Mouse (Mus musculus): ENCODE data around the gene Ptpn9.
"Not testable (repeated sequence)": the region's sequence is repeated elsewhere in the genome, so short reads cannot be mapped to it uniquely, and the experiment has no call there.

Ptpn9 gene

DNA sequence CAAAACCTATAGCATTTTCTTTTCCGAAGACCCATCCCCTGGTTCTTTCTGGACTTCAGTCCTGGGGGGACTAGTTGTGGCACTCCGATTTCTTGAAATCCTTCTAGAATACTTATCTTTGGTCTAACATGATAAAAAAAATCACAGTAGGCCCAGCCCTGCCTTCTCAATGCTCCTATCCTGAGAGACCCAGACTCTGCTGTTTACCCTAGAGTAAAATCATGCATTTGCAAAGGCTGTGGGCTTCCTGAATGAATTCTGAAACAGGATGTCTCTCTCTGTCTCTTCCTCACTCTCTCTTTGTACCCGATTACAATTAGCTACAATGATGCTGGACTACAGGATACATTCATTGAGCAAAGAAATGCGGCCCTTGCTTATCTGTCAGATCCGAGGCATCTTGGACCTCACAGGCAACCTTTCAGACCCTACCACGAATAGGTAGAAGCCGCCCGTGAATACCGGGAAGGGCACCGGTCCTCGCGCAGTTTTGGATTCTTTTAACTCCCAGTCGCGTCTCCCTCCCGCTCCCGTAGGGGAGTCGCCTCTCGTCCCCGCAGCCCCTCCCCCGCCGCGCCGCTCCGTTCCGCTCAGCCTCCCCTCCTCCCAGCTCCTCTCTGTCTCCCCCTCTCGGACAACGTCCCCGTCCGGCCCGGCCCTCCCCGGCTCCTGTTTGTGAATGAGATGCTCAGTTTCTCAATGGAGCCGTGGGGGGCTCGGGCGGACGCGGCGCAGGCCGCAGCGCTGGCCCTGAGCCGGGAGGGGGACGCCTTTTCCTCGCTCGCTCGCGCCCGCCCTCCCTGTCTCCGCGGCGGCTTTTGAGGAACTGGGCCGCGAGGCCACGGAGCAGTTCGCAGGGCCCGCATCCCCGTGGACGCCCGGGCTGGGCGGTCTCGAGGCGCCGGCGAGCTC lies at the start of gene Ptpn9:
TSS of gene Ptpn9 (plus strand) at position 638 of the 912 bp plus-strand sequence.
- peak; percentile 80 for DNase-seq (ENCODE audit: low spot score)

DNA sequence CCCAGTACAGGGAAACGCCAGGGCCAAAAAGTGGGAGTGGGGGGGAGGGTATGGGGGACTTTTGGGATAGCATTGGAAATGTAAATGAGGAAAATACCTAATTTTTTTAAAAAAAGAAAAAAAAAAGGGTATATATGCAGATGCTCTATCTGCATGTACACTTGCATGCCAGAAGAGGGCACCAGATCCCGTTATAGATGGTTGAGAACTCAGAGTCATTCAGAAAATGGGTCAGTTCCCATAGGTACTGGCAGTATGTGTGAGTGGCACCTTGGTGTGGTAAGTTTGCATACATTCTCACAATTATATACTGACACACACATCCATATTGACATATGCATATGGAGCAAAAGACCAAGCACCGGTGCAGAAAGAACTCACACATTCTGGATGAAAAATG lies 47.2 kb upstream of the Ptpn9 start:
- not testable (repeated sequence) for DNase-seq (ENCODE audit: low spot score)

DNA sequence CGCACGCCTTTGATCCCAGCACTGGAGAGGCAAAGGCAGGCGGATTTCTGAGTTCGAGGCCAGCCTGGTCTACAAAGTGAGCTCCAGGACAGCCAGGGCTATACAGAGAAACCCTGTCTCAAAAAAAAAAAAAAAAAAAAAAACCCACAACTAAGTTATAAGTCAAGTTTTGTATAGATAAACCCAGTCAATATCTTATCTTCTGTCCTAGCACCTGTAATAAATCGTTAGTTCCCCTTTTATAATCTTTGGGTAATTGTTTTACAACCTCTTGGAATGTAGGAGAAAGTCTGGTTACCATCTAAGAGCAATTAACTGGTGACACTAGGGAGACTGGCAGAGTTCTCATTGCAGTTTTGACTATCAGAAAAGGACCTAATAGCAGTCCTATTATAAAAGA lies 46.0 kb upstream of the Ptpn9 start:
- not testable (repeated sequence) for DNase-seq (ENCODE audit: low spot score)

DNA sequence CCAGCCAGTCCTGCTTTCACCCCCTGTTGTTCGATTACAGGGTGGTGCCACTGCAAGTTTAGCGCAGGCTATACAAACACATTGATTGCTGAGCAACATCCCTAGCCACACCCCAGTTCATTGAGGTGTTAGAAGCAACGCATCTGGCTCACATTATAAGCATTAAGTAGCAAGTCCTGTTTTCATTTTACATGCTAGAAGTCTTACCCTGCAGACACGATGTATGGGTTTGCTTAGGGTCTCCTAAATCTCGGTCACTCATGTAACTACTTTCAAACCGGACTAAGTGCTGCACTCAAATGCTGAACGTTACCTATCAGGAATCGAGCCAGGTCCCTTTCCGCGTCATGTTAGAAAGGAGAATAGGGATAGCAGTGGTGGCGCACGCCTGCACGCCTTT lies 45.0 kb upstream of the Ptpn9 start:
- no peak for DNase-seq (ENCODE audit: low spot score)

DNA sequence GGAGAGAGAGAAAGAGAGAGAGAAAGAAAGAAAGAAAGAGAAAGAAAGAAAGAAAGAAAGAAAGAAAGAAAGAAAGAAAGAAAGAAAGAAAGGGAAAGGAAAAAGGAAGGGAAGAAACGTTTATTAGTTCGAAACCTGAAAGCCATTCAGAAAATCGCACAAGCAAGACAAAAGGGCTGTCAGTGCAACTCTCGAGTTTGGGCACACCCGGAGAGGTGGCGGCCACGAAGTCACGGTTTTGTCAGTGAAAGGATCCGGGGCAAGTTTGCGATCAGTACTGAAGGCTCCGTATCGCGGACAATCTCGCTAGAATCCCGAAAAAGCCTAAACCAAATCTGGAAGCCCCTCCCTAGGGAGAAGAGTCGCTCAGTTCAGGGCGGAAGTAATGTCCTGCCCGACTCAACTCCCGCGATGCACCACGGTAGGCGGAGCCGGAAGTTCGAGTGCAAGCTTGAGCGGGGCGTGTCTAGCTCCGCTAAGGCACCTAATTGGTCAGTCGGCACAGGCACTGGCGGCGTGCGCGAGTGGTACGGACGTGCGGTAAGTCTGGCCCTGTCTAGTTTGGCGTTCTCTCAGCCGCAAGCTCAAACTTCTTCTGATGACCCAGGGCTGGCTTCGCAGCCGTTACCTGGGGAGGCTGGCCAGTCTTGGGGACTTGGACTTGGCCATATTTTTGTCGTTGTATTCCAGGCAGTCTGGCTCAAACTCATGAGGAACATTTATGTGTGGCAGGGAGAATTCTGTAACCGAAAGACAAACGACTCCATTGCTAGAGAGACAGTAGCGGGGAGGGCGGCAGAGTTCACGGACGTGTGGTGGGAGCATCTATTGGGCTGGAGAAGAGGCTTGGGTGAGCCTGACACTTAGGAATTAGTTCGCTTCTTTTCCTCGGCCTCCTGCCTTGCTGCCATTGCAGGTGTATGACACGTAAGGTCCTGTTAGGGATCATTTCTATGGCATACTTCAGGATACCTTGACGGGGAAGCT lies 44.0 kb upstream of the Ptpn9 start, which contains the start of gene Snupn:
TSS of gene Snupn (plus strand) at position 465 of the 987 bp plus-strand sequence.
- peak; percentile 95 for DNase-seq (ENCODE audit: low spot score)

DNA sequence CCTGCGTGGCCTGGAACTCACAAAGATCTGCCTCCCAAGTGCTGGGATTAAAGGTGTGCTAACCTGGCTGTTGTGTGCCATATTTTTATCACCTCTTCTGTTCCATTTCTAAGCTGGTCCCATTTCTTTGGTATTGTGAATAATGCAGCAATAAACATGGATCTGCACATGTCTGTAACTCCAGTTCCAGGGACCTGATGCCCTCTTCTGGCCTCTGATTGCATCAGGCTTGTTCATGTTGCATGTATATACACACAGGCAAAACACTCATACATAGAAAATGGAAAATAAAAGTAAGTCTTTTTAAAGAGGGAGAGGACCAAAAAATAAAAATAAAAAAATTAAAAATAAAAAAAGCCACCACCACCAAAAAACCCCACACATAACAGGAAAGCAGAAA lies 41.2 kb upstream of the Ptpn9 start:
- DNase-seq (ENCODE audit: low spot score) = no peak

DNA sequence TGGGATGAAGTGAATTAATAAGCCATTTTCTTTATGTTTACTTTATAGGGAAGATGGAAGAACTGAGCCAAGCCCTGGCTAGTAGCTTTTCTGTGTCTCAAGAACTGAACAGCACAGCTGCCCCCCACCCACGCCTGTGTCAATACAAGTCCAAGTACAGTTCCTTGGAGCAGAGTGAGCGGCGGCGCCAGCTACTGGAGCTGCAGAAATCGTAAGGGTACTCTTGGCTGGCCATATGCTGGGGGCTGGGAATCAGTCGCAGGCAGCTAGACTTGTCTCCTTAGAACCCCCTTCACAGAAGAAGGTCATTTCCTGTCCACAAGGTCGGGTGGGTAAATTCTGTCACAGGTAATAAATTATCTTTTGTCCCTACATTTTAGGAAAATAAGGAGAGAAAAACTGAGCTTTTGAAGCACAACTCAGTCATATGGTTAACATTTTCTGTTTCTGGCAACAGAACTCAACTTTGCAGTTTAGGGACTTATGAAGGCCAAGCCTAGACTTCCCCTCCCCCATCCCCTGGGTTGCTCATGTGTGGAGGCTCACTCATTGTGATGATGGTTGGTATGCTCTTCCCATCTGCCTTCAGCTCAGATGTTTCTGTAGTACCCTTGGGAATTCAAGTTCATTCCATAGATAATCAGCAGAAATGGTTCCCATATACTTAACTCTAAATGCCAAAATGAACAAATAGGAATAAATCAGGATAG lies 37.6 kb upstream of the Ptpn9 start:
- DNase-seq (ENCODE audit: low spot score) = no peak

DNA sequence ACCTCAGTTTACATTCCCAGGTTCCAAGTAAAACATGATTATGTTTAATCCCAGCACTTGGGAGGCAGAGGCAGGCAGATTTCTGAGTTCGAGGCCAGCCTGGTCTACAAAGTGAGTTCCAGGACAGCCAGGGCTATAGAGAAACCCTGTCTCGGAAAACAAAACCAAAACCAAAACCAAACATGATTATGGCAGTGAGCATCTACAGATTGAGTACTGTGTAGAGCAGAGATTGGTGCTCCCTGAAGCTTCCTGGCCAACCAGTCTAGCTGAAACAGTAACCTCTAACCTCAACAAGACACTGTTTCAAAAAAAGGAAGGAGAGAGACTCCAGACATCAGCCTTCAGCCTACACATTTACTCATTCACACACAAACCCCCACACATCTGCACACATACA lies 36.0 kb upstream of the Ptpn9 start:
- no peak for DNase-seq (ENCODE audit: low spot score)

DNA sequence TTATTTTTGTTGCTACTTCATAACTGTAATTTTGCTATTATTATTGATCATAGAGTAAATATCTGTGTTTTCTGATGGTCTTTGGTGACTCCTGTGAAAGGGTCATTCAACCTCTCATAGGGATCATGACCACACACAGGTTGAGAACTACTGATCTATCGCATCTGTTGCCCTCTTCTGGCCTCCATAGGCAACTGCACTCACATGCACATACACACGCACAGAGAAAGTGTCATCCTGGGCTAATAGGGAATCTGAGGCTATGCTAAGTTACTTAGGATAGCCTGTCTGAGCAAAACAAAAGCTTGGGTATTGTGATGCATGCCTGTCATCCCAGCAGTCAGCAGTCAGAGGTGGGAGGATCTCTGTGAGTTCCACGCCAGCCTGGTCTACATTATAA lies 33.1 kb upstream of the Ptpn9 start:
- DNase-seq (ENCODE audit: low spot score) = no peak

DNA sequence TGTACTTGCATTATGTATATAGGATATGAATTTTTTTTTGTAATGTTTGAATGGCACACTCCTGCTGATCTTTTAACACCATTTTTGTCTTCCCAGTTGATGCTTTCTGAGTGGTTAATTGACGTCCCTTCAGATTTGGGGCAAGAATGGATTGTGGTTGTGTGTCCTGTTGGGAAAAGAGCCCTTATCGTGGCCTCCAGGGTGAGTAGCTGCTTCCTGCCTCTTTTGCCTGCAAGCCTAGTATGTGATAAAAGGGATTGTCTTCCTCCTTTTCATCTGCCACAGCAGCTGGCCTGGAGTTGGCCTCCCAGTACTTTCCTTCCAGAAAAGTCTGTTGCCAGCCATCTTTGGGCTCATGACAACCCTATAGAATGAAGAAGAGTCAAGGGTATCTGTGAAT lies 24.6 kb upstream of the Ptpn9 start:
- DNase-seq (ENCODE audit: low spot score) = no peak

DNA sequence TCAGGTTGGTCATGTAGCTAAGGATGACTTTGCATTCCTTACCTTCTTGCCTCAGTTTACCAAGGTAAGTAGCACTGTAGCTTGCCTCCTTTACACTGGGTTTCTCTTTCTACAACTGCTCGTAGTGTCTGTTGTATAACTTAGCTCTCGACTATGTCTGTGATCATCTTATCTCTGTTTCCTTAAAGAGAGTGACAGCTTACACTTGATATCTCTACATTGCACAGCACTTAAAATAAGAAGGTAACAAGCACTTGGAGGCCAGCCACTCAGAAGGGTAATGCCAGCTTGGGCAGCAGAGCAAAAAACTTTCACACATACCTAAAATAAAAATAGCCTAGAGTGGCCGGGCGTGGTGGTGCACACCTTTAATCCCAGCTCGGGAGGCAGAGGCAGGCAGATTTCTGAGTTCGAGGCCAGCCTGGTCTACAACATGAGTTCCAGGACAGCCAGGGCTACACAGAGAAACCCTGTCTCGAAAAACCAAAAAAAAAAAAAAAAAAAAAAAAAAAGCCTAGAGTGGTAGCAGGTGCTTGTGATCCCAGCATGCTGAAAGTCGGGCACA lies 20.7 kb upstream of the Ptpn9 start:
- DNase-seq (ENCODE audit: low spot score) = no peak

DNA sequence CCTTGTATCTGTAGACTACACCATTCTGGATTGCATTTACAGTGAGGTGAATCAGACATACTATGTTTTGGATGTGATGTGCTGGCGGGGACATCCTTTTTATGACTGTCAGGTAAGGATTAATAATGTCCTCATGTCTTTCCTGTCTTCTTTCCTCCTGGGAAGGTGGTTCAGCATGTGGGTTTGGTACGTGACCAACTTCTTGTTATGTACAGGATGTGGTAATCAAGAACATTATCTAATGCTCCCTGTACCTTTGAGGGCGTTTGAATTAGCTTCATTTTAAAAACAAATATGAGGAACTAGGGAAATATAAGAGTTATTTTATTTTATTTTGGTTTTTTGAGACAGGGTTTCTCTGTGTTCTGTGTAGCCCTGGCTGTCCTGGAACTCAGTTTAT lies 19.5 kb upstream of the Ptpn9 start:
- no peak for DNase-seq (ENCODE audit: low spot score)

DNA sequence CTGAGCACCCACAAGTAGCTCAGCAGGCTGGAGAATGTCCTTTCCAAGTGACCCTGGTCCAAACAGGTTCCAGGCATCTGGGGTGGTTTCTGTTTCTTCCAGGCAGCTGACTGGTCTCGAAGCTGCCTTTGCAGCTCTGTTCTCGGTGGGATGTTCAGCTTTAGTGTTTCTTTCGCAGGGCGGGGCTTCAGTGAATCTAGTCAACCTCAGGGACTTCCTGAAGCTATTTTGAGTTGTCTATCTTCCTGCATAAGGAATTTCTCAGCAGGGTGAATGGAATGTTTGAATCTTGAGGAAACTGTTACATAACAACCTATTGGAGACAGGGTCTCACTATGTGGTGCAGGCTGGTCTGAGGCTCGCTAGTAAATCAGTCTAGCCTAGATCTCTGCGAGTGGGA lies 14.5 kb upstream of the Ptpn9 start:
- DNase-seq (ENCODE audit: low spot score) = no peak

DNA sequence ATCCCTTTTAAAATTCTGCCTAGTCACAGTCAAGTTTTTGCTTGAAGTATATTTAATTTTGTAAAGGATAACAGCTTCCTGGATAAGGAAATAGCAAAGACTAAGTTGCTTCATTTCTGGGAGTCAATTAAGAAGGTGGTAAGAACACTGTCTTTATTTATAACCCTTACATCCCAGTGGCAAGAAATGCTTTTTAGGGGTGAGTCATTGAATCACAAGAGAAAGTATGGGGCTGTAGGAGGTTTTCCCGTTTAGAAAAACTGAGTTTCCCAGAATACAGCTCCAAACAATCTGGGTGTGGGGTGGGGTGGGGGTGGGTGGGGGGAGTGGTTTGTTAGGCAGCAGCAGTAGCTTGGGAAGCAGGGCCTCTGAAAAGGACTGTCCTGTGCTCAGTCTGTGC lies 13.2 kb upstream of the Ptpn9 start:
- DNase-seq (ENCODE audit: low spot score) = no peak

DNA sequence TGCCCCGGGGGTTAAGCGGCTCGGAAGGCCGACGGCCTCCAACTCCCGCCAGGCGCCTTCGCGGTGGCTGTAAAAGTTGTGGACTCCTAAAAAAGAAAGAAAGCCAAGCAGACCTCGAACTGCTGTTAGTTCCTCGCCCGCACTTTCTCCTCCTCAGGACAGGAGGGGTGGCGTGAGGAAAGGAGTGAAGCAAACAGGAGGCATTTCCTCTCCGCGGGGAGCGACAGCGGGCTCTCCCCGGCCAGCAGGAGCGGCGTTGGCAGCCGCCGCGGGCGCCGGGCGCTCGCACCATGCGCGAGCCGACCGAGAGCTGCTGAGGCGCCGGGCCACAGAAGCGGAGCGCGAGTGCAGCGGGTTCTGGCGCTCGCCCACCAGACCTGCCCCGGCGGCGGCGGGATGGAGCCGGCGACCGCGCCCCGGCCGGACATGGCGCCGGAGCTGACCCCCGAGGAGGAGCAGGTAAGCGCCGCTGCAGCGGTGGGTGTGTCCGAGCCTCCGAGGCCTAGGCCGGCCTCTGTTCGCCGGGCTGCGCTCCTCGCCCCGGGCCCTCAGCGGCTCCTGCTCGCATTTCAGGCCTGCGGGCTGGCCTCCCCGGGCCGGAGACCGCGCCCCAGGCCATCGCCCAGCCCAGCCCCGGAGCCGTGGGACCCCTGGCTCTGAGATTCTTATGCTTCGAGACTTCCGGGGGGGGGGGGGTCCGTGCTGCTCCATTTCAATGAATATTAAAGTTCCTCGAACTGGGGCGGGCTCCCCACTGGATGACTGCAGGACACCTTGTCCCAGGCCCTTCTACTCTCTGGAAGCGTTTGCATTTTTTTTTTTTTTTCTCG lies 690 bp downstream of the Ptpn9 start:
- peak; percentile 25 for DNase-seq (ENCODE audit: low spot score)

DNA sequence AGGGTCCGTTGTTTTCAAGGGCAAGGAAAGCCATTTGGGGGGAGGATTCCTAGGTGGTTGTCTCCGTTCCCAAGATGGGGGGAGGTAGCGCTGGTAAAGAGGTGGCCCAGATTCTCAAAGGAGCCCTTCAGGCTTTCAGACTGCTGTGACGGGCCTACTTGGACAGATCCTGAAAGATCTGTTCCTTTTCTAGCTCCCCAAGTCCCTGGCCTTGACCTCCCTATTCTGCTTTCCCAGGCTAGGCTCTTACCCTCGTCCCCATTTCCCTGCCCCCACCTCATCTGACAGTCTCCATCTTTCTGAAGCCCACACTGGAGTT lies 1.3 kb downstream of the Ptpn9 start:
- DNase-seq (ENCODE audit: low spot score) = no peak

DNA sequence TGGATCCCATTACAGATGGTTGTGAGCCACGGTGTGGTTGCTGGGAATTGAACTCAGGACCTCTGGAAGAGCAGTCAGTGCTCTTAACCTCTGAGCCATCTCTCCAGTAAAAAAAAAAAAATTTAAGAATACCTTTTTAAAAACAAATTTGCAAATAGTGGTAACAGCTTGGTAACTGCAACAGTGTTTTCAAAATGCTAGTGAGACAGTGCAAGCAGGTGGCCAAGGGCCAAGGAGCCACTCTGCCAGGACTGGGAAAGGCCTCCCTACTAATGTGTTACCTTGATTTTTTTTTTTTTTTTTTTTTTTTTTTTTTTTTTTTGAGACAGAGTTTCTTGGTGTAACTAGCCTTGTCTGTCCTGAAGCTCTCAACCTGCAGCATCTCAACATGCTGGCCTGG lies 2.5 kb downstream of the Ptpn9 start:
- DNase-seq (ENCODE audit: low spot score) = not testable (repeated sequence)

DNA sequence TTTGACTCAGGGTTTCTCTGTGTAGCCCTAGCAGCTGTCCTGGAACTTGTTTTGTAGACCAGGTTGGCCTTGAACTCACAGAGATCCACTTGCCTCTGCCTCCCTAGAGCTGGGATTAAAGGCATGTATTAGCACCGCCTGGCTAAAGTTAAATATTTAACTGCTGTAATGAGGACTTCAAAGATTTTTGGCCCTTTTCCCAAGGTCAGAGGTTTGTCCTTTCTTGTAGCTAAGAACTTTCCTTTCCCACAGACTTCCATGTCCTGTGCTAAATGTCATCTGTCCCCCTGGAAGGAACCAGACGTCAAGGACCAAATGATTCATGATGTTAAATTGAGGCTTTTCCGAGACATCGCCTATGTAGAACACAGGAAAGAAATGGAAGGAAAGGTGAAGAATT lies 8.3 kb downstream of the Ptpn9 start:
- DNase-seq (ENCODE audit: low spot score) = no peak

DNA sequence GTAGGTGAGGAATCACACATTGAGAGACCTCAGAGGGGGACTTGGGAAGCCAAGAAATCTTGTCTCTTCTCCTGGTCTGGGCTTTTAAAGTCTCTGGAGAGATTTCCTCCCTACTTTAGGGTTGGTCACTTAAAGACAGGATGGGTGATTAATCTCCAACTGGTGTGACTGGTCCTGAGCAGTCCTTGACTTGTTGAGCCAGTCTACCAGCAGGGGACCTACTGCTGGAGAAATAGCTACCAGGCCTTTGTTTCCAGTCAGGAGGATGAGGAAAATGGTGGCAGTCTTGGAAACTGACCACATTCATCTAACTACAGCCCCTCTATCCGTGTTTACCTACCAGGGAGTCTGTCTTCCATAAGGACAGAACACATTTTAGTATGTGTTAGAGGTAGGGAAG lies 17.7 kb downstream of the Ptpn9 start:
- no peak for DNase-seq (ENCODE audit: low spot score)

DNA sequence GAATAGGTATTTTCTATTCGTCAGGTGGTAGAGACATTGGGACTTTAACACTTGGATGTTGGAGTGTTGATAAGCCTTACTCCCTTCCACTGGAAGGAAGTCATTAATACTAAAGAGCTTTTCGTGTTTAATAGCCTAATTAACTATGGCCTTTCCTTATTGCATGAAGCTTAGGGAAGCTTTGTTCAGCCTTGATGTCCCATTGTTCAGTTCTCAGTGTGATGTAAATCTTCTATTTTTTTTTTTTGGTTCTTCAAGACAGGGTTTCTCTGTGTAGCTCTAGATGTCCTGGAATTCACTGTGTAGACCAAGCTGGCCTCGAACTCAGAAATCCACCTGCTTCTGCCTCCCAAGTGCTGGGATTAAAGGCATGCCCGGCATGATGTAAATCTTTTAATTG lies 18.2 kb downstream of the Ptpn9 start:
- no peak for DNase-seq (ENCODE audit: low spot score)

DNA sequence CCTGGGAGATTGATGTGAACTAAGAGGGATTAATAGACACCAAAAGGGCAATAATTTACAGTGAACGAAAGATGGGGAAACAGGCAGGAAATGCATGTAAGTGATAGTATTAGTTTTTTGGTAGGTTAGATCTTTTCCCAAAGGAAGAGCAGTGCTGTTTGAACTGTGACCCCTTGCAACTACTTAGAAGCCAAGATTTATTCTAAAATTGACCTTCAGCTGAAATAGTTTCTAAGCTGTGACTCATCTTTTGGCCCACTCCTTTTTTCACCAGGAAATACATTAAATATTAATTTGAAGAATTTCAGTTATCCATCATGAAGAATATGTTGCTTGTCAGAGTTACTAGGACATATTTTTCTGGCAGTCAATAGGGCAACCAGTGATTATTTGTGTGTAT lies 19.0 kb downstream of the Ptpn9 start:
- no peak for DNase-seq (ENCODE audit: low spot score)
